Mouse (Mus musculus) WW6 (cell line): ENCODE results near the gene Scamp2.
A peak's percentile ranks its signal among the peaks of the same experiment; 100 is the strongest.

Source experiments
- DNase-seq: peaks from one replicate; pipeline ENCODE4 v3.0.0-alpha.2; 2013; ENCODE audit warnings: low read depth, low spot score

The Scamp2 gene

DNA sequence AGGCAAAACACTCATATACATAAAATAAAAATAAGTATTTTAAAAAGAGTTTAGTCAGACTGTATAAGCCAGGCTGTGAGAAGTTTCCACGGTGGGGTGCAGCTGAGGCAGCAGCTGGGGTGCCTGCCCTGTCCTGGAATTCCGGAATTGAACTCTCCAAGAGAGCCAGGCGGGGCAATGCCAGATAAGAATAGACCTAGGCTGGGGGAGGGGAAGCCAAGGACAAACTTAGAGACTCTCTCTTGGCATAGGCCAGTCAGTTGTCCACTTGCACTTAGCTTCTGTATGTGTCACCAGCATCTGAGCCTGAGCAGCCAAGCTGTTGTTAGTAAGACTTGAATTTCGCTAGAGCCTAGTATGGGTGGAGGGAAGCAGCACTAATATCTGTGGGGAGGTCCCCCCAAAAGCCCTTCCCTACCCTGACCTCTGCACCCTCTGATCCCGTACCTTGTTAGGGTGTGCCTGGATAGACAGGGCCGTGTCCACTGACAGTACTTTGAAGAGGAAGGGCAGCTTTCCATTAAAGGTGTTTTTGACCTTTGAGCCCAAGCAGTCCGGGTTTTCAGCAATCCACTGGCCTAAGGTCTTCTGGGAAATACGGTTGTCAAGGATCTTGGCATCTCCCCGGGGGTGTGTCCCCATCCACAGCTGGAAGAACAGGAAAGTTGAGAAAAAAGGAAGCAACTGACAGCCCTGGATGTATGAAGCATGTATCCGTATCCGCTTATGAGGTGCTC, 10.4 kb upstream of the Scamp2 start:
- no peak for DNase-seq

DNA sequence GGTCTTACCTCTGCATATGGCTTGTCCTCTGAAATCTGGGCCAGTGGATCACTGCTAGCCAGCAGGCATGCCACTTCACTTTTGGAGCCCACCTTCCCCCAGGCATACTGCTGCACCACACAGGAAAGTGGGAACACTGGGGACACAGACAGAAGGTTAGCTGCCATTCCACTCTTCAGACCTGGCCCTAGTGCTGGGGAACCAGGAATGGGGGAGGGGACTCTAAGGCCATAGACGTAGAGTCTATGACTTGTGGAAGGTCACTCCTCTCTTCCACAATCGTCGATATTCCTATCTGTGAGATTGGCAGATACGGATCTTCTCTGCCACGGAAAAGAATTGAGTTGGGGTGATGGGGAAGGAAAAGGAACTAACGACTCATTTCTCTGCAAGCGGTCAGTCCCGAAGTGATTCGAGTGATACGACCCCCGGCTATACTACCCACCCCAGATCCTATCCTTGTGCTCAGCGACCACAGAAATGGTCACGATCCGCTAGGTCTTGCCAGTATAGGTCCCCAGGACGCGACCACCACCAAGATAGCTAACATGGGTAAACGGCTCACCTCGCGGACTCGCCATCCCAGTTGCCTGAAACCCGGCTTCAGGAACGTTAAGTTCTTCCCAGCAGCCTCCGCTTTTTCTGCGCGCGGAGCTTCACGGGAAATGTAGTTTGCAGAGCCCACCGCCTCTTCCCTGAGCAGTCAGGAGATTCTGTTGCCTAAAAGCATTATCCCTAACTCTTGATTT, 8.4 kb upstream of the Scamp2 start, which contains the start of gene Mpi:
Gene Mpi (minus strand): TSS at position 625 of the 749 bp plus-strand sequence.
- no peak for DNase-seq

DNA sequence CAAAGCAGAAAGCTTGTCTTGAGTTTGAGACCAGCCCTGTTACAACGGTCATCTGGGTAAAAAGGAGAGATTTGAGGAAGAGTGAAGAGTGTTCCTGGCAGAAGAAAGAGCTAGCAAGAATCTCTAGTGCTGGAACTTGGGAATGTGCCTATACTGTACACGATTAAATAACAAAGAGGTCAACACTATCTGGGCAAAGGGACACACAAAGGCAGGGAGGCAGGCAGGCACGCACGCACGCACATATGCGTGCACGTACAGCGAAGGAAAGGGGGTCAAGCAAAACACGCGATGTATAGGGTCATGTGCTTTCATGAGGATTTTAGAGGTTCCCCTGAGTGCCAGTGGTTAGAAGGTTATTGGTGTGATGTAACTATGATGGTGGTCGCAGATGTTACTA, 7.6 kb upstream of the Scamp2 start:
- no peak for DNase-seq

DNA sequence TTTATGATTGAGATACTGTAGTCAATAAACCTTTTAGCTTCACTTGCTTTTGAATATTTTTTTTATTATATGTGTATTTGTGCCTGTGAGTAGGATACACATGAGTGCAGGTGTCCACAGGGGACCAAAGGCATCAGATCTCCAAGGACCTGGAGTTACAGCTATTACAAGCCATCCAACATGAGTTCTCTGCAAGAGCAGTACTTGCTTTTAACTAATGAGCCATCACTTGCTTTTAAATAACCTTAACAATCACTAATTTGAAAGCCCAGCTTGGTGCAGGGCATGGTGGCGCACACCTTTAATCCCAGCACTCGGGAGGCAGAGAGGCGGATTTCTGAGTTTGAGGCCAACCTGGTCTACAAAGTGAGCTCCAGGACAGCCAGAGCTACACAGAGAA, 6.0 kb upstream of the Scamp2 start:
- no peak for DNase-seq

DNA sequence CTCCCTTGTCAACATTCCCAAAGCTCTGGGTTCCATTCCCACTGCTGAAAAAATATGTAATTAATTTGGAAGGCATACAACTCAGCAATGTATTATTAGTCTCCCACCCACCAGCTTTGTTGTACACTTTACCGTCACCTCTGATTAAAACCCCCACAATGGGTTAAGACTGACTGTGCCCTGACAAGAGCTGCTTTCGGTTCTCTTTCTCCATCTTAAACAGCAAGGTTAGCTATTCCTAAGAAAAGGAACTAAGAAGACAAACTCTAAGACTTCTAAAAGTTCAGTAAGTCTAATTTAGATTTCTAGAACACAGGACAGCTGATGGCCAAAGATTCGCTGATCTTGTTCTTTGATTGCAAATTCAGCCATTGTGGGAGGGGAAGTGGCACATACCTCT, 3.5 kb upstream of the Scamp2 start:
- no peak for DNase-seq

DNA sequence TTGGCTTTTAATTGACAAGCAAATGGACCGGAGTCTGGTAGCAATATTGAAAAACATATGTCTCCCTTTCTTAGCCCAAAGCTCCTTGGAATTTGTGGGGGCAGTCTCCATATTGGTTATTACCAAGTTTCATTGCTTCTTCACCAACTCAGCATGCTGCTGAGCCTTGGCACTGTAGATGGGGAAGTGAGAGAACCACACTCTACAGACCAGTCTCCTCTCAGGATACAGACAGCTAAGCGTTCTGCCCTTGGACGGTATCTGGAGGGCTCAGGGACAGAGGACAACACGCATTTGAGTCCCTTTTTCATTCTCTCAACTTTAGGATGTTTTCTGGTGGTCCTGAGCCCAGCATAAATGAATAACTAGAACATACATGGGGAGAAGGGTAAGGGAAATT, 2.1 kb upstream of the Scamp2 start:
- no peak for DNase-seq

DNA sequence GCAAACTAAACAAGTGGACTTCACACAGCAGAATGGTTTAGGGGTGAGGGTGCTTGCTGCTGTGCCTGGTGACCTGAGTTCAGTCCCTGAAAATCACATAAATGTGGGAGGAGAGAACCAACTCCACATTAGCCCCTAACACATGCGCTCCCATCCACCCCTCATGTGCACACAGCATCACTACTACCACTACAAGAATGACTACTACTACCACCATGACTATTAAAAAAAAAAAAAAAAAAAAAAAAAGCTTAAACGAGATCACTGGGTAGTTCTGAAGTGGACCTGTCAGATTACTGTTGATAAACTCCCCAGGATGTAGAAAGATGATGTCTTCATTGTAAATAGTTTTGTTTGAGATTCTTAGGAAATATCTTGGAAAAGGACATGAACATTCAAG, 1.2 kb upstream of the Scamp2 start:
- no peak for DNase-seq

DNA sequence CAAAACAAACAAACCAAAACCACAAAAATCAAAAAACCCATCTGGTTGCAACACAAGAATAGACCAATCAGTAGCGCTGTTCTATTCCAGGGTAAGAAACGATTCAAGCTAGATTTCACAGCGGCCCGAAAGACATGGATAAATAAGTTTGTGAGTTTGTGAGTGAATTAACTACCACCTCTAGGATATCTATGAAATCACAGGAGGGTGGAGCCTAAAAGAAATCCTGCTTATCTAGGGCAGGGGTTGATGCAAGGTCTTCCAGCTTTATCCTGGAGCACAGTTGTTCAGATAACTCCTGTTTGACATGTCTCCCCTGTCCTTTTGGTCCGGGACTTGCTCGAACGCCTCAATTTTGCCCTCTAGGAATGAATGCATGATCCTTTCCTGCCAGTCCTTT, 480 bp upstream of the Scamp2 start:
- no peak for DNase-seq

DNA sequence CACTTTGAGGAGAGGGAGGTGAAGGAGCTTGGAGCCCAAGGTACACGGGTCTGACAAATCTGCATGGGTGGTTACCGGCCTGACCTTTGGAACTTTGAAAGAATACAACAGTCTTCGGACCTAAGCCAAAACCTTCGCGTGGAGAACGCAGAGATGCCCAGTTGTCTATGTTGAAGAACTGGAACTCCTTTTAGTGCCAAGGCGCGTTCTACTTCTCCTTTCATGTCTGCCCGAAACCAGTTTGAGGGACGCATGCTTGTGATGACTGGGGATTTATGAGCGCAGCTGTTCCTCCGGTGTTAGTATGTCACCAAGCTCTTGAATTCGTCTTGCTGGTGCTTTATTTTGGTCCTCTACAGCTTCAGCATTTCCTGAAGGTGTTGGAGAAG, 962 bp downstream of the Scamp2 start:
- DNase-seq = no peak

DNA sequence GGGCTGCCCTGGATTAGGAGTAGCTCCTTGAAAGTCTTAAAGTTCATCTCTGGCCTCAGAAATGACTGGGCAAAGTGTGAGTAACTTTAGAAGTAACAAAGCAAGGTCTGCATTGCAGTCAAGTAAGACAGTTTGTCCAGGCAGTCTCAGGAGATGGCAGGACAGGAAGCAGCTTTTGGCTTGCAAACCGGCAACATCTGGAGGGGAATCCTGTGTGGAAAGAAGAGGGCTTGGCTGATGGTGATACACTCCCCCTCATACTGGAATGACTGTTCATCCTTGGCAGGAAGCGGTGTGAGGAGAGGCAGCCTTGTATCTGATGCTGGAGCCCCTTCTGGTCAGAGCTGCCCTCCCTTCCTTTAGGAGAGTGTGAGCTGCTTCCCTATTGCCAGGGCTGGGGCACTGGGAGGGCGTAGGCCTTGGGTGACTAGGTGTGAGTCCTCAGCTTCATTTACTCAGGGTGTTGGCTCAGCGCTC, 2.2 kb downstream of the Scamp2 start:
- no peak for DNase-seq

DNA sequence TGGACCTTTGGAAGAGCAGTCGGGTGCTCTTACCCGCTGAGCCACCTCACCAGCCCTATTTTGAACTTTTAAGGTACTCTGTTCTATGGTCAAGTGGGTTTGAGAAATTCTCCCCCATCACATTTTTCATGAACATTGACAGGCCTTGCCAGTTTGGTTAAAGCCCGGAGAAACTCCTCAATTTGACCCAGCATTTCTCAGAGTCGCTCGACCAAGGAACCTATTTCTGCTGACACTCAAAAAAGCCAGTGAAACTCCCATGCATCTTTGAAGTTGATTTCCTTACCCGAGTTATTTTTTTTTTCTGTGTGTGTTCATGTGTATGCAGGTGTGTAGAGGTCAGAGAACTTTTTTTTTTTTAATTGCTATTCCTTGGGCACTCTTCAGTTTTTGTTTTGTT, 3.9 kb downstream of the Scamp2 start:
- DNase-seq = no peak

DNA sequence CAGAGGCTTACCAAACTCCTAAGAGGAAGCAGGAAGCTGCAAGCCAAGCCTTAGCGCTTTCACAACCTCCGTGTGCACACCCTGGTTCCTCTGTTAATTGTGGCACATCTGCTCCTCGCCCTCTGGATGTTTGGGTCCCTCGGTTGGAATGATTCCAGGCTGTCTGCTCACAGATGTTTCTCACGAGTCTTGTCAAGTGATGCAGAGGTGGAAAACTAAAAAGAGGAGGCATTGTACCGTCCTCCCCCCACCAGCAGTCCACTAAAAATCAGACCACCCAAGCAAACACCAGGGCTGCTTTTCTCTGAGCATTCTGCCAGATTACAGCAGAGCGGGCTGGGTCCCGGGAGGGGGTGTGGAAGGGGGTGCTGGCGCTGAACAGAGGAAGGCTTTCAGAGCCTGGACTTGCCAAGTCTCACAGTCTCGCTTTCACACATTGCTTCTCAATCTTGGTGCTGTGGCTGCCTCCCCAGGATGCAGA, 5.0 kb downstream of the Scamp2 start:
- no peak for DNase-seq

DNA sequence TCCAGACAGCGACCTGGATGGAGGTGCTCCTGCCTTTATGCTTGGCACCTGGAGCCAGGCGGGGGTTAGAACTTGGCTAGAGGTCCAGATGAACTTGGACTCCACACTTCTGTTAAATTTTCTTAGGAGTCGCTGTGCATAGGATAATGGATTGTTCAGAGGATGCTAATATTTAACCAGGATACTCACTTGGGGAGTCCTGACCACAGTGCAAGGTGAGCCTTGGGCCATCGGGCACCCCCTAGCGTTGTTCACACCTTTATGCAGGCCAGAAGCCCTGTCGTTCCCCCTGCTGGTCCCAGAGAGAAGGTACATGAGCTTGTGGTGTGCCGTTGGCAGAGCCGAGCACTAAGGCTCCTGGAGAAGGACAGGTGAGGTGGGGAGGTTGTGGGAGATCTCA, 6.1 kb downstream of the Scamp2 start:
- peak; percentile 40 for DNase-seq

DNA sequence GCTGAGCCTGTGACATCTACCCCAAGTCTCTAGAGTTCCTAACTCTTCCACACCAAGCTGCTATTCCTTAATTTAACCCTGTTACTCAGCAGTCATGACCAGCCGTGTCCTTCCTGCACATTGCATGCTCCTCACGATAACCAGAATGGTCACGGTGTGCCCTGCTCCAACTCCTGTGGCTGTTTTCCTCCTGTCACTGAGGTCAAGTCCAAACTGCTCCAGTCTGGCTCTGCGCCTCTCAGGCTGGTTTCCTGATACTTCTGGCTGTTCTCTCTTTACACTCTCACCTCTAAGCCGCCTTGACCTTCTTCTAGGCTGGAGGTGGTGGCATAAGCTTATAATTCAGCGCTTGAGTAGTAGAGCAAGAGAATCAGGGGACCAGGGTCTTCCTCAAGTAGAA, 7.8 kb downstream of the Scamp2 start:
- no peak for DNase-seq

DNA sequence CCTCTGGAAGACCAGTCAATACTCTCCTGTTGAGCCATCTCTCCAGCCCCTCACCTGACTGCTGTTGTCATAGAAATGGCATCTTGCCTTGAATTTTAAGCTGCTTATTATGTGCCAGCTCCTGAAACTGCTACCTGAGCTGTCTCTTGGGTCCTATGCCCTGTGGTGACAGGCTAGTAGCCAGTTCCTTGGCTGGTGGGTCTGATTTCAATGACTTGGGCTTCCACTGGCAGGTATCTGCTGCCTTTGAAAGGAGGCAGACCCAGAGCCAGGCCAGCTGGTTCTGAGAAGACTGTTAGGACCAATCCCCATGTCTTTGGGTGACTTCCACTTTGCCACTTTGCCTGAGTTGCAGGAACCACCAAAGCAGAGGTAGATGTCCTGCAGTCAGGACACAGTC, 13.7 kb downstream of the Scamp2 start:
- DNase-seq = no peak

DNA sequence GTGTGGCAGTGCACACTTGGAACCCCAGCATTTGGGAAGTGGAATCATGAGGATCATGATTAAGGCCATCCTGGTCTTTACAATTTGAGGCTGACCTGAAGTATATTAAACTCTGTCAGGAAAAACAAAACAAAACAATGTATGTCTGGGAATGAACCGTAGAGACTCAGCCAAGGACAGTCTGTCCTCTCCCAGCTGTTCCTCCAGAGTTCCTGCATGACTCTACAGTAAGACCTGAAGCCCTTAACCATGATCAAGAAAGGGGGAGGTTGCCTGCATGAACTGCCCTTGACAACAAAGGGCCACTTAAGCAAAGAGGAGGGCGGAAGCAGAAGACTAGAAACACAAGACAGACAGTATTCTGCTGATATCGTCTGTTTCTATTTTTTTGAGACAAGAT, 14.8 kb downstream of the Scamp2 start:
- DNase-seq = no peak

DNA sequence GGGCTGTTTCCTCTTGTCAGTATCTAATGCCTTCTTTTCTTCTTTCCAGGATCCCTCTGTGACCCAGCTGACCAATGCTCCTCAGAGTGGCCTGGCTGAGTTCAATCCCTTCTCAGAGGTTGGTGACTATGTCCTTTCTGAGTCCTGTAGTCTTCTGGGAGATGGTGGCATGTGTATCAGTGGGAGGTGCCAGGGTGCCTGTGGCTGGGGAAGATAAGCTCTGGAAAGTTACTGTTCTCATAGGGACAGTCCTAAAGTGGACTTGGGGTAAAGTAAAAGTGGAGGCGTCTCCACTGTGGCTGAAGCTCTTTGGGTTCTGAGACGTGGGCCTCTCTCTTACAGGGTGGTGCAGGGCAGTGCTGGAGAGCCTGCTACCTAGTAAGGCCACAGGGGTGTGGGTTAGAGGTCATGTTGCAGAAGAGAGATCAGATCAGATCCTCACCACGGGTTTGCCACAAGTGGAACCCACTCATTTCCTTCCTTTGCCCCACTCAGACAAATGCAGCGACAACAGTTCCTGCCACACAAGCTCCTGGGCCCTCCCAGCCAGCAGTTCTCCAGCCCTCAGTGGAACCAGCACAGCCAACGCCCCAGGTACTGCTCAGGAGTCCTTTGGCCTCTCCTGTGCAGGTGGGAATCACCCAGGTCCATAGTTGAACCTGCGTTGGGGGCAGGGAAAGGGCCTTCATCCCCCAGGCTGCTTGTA, 16.6 kb downstream of the Scamp2 start:
- no peak for DNase-seq

DNA sequence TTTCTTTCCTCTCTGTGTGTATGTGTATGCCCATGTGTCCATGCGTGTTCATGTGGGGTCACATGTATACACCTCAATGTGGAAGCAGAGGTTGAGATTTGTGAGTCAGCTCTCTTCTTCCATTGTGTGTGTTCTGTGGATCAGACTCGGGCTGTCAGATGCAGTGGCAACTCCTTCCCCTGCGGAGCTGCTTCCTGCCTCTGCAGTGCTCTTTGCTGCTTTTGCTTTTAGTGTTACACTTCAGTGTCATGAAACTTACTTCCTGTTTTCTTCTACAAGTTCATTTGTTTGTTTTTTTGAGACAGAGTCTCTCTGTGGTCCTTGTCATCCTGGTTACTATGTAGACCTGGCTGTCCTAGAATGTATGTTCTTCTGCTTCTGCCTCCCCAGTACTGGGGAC, 24.2 kb downstream of the Scamp2 start:
- no peak for DNase-seq

DNA sequence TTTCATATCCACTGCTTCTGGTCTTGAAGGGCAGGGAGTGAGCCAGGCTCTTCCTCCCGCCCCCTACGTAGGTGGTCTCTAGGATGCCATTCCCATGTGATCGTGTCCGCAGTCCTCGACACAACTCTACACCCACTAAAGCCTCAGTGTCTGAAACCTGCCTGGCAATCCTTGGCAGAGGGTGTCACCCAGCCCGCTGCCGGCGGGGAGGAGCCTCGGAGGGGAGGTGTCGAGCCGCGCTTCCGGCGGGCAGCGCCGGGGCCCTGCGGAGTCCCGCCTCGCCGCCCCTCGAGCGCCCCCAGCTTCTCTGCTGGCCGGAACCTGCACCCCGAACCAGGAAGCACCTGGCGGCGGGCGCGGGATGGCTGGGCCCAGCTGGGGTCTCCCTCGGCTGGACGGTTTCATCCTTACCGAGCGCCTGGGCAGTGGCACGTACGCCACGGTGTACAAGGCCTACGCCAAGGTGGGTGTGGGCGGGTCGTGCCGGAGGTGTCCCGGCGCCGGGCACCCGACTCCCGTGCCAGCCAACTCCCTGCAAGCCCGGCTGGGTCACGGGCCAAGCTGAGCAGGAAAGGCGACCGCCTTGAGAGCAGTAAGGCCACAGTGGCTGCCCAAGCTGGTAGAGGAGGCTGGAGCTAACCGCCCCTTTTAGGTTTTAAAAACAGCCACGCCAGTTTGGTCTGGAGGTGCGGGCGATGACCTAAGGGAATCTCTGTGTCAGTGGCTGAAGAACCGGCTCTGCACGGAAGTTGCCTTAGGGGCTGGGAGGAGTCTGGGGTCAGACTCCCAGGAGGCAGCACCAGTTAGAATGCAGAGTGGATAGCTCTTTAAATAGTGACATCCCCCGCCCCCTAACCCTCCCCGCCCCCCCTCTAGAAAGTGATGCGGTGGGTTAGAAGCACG, 28.7 kb downstream of the Scamp2 start, which contains the start of gene Ulk3:
Gene Ulk3 (plus strand): TSS at position 229 of the 903 bp plus-strand sequence.
- DNase-seq = peak; percentile 47

DNA sequence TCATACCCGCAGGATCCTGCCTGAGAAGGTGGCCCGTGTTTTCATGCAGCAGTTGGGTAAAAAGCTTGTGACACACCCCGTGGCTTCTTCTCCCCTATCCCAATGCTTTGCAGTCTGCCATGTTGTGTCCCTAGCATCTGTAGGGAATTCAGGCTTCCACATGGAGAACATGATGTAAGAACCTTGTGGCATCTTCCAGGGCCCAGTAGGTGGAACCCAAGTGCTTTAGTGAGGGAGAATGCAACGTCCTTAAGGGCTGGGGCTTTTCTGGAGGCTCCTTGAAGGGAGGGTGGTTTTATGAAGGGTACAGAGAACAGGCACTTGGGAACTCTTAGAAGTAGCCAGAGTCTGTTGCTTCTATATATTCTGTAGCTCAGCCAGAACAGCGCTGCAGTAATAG, 30.0 kb downstream of the Scamp2 start:
- DNase-seq = no peak

DNA sequence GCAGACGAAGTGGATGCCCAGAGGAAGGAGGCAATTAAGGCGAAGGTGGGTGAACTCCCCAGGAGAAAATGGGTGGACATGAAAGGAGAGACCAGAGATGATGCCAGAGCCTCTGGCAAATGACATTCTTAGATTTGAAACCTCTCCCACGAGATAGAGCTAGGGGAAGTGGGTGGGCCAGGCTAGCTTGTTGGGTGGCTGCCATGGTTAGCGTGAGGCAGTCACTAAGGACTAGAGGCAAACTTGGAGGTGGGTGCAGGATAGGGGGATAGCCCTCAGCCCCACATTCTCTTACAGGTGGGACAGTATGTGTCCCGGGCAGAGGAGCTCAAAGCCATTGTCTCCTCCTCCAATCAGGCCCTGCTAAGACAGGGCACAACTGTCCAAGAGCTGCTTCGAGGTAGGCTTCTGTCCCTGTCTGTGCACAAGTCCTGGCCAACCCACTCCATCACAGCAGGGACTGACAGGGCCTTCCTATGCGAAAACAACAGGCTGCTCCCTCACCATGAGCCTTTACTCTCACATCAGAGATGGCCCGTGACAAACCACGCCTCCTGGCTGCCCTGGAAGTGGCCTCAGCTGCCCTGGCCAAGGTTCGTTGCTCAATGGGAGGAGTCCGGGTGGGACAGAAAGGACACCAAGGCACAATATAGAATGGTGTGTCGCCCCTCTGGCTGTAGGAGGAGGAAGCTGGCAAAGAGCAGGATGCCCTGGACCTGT, 32.9 kb downstream of the Scamp2 start:
- no peak for DNase-seq
